Mouse (Mus musculus): ENCODE data around the gene Grap. TPM values are rescaled to one million over a fixed set of nuclear protein-coding genes. Genes with fewer than 3 reads are reported as not detected.

Gene Grap
- polyA plus RNA-seq, 1 experiment from 2014 or later, result 72.1 TPM

GRCm38 (mm10) chr11:61616523-61617292 is 36.4 kb upstream of the Grap start:
- H3K9me3 ChIP-seq (ENCODE audit: low read length), result no peaks in the 10 kb centered on the region
- H3K36me3 ChIP-seq (ENCODE audit: insufficient read depth, low read length), result no peaks in the 10 kb centered on the region
- ATAC-seq, result peak; percentile 18
- 49% methylated on average over 9 of the region's 9 CpGs for WGBS
- peak overlapping the region; percentile 91 for H3K27ac ChIP-seq (ENCODE audit: low read length)
- no peak overlapping the region for H3K9ac ChIP-seq (replicated peaks; ENCODE audit: low read depth)
- no peak overlapping the region for H3K4me3 ChIP-seq (ENCODE audit: low read depth, low read length)
- H3K4me1 ChIP-seq (ENCODE audit: insufficient read depth, low read depth, low read length), result peaks cover 12% of the 10 kb centered on the region; the same call in 1 of the 2 replicates
- no peak for TF ChIP-seq CTCF (IDR thresholded peaks at IDR 0.05)
- TF ChIP-seq EP300 (IDR thresholded peaks at IDR 0.05), result peak; percentile 23; the same call in 1 of the 2 replicates
- H3K27me3 ChIP-seq (replicated peaks; ENCODE audit: insufficient read depth, low read length), result no peaks in the 10 kb centered on the region
- peak; percentile 52 for DNase-seq (ENCODE audit: low spot score)
- H3K4me2 ChIP-seq (replicated peaks; ENCODE audit: low read depth, low read length), result no peak overlapping the region

- Histone ChIP-seq H3K9ac (replicated peaks; ENCODE audit: low read depth) (no peak overlapping the region), H3K4me3 (ENCODE audit: low read depth, low read length) (no peak overlapping the region), H3K27me3 (replicated peaks; ENCODE audit: insufficient read depth, low read length) (no peaks in the 10 kb centered on the region), H3K4me2 (replicated peaks; ENCODE audit: low read depth, low read length) (no peak overlapping the region), H3K27ac (ENCODE audit: low read length) (peak overlapping the region; percentile 91), H3K9me3 (ENCODE audit: low read length) (no peaks in the 10 kb centered on the region), H3K36me3 (ENCODE audit: insufficient read depth, low read length) (no peaks in the 10 kb centered on the region), H3K4me1 (ENCODE audit: insufficient read depth, low read depth, low read length) (peaks cover 12% of the 10 kb centered on the region; the same call in 1 of the 2 replicates)
- ATAC-seq, result peak; percentile 10
- DNase-seq (ENCODE audit: low spot score), result peak; percentile 75
- 45% methylated on average over 7 of the region's 7 CpGs for WGBS
- TF ChIP-seq EP300 (IDR thresholded peaks at IDR 0.05) (peak; percentile 96), CTCF (IDR thresholded peaks at IDR 0.05) (no peak)
Measured at GRCm38 (mm10) chr11:61617293-61617975, 35.6 kb upstream of the Grap start.

- DNase-seq (ENCODE audit: low spot score) (peak; percentile 32), ATAC-seq (no peak)
- Histone ChIP-seq H3K4me1 (ENCODE audit: insufficient read depth, low read depth, low read length) (peaks cover 12% of the 10 kb centered on the region; the same call in 1 of the 2 replicates), H3K27ac (ENCODE audit: low read length) (peak overlapping the region; percentile 87), H3K36me3 (ENCODE audit: insufficient read depth, low read length) (no peaks in the 10 kb centered on the region), H3K27me3 (replicated peaks; ENCODE audit: insufficient read depth, low read length) (no peaks in the 10 kb centered on the region), H3K9ac (replicated peaks; ENCODE audit: low read depth) (no peak overlapping the region), H3K9me3 (ENCODE audit: low read length) (no peaks in the 10 kb centered on the region), H3K4me2 (replicated peaks; ENCODE audit: low read depth, low read length) (peak overlapping the region; percentile 20; the same call in 1 of the 2 replicates), H3K4me3 (ENCODE audit: low read depth, low read length) (no peak overlapping the region)
- 73% methylated on average over 8 of the region's 8 CpGs for WGBS
- TF ChIP-seq CTCF (IDR thresholded peaks at IDR 0.05) (no peak), EP300 (IDR thresholded peaks at IDR 0.05) (no peak)
Measured at GRCm38 (mm10) chr11:61618131-61618530, 34.9 kb upstream of the Grap start.

GRCm38 (mm10) chr11:61618571-61618970 is 34.5 kb upstream of the Grap start:
- no peak for TF ChIP-seq CTCF (IDR thresholded peaks at IDR 0.05)
- no peak for TF ChIP-seq EP300 (IDR thresholded peaks at IDR 0.05)
- 72% methylated on average over 7 of the region's 8 CpGs for WGBS
- DNase-seq (ENCODE audit: low spot score) (no peak), ATAC-seq (no peak)
- Histone ChIP-seq H3K9ac (replicated peaks; ENCODE audit: low read depth) (no peak overlapping the region), H3K27me3 (replicated peaks; ENCODE audit: insufficient read depth, low read length) (no peaks in the 10 kb centered on the region), H3K36me3 (ENCODE audit: insufficient read depth, low read length) (no peaks in the 10 kb centered on the region), H3K4me3 (ENCODE audit: low read depth, low read length) (no peak overlapping the region), H3K4me1 (ENCODE audit: insufficient read depth, low read depth, low read length) (peaks cover 12% of the 10 kb centered on the region; the same call in 1 of the 2 replicates), H3K27ac (ENCODE audit: low read length) (peak overlapping the region; percentile 87), H3K9me3 (ENCODE audit: low read length) (no peaks in the 10 kb centered on the region), H3K4me2 (replicated peaks; ENCODE audit: low read depth, low read length) (0 out of 2 replicates have a peak overlapping the region, but pooled peaks have one; percentile 12)

- peak overlapping the region; percentile 83 for H3K27ac ChIP-seq (ENCODE audit: low read length)
- peak overlapping the region; percentile 72 for H3K4me2 ChIP-seq (replicated peaks; ENCODE audit: low read depth, low read length)
- WGBS, result 9% methylated on average over 6 of the region's 6 CpGs
- no peaks in the 10 kb centered on the region for H3K27me3 ChIP-seq (replicated peaks; ENCODE audit: insufficient read depth, low read length)
- H3K4me3 ChIP-seq (ENCODE audit: low read depth, low read length), result peak overlapping the region; percentile 30
- H3K4me1 ChIP-seq (ENCODE audit: insufficient read depth, low read depth, low read length), result peaks cover 12% of the 10 kb centered on the region; the same call in 1 of the 2 replicates
- DNase-seq (ENCODE audit: low spot score) (no peak), ATAC-seq (no peak)
- TF ChIP-seq EP300 (IDR thresholded peaks at IDR 0.05) (no peak), CTCF (IDR thresholded peaks at IDR 0.05) (no peak)
- 0 out of 2 replicates have a peak overlapping the region, but pooled peaks have one; percentile 32 for H3K9ac ChIP-seq (replicated peaks; ENCODE audit: low read depth)
- no peaks in the 10 kb centered on the region for H3K9me3 ChIP-seq (ENCODE audit: low read length)
- no peaks in the 10 kb centered on the region for H3K36me3 ChIP-seq (ENCODE audit: insufficient read depth, low read length)
Measured at GRCm38 (mm10) chr11:61619356-61619755, 33.7 kb upstream of the Grap start.

GRCm38 (mm10) chr11:61619791-61620241 is 33.2 kb upstream of the Grap start:
- peak; percentile 73 for TF ChIP-seq CTCF (IDR thresholded peaks at IDR 0.05)
- peak; percentile 10; the same call in 1 of the 2 replicates for TF ChIP-seq EP300 (IDR thresholded peaks at IDR 0.05)
- peak; percentile 87 for DNase-seq (ENCODE audit: low spot score)
- WGBS, result under 1% methylated on average over 13 of the region's 17 CpGs

More at GRCm38 (mm10) chr11:61619791-61620241, 33.2 kb upstream of the Grap start:
- Histone ChIP-seq H3K4me2 (replicated peaks; ENCODE audit: low read depth, low read length) (peak overlapping the region; percentile 72), H3K4me3 (ENCODE audit: low read depth, low read length) (peak overlapping the region; percentile 30), H3K27me3 (replicated peaks; ENCODE audit: insufficient read depth, low read length) (no peaks in the 10 kb centered on the region), H3K9me3 (ENCODE audit: low read length) (no peaks in the 10 kb centered on the region), H3K27ac (ENCODE audit: low read length) (peak overlapping the region; percentile 83), H3K4me1 (ENCODE audit: insufficient read depth, low read depth, low read length) (peaks cover 12% of the 10 kb centered on the region; the same call in 1 of the 2 replicates), H3K9ac (replicated peaks; ENCODE audit: low read depth) (peak overlapping the region; percentile 32; the same call in 1 of the 2 replicates), H3K36me3 (ENCODE audit: insufficient read depth, low read length) (no peaks in the 10 kb centered on the region)
- peak; percentile 50 for ATAC-seq
